Mouse (Mus musculus): ENCODE data around the gene Col16a1. TPM values are rescaled to one million over a fixed set of nuclear protein-coding genes. Genes with fewer than 3 reads are reported as not detected.

Col16a1 gene
- 1 to 10 TPM; 1.6 to 4.1 (median 2.3) TPM for total RNA-seq (2022)

DNA sequence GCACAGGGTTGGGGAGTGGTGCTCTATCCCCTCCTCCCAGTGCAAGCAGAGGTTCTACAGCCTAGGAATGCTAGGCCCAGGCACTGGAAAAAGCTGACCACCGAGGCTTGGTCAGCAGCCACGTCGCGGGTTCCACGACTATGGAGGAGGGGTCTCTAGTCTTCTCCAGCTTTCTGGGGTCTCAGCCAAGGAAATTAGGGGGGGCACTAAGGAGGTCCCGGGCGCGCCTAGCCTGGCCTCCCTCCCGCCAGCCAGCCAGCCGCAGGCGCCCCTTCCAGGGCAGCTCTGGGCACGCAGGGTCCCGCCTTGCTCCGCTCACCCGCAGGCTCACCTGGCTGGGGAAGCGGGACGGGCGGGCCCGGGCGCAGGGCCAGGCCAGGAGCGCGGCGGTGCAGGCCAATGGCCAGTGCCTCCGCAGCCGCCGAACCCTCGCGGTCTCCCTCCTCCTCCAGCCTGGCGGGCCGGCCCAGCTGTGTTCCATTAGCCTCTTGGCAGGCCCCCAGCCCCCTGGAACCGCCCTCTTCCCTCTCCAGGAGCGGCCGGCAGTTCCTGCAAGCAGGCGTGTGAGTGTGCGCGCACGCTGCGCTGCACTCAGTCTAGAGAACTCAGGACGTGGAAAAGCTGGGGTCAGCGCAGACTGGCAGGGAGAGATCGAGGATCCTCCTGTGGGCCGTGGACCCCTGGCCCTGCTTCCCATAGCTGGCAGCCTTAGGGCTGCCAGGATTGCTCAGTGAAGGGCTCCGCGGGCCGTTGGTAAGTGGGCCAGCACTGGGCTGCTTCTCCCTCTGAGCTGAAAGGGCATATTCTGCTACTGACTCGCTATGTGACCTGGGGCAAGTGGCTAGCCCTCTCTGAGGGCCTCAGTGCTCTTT is at the start of gene Col16a1:
Col16a1 (plus strand) TSS at position 510 of the 872 bp plus-strand sequence.
- peak; percentile 87 to 91 for DNase-seq (ENCODE audit: low spot score in 2 of 2)

DNA sequence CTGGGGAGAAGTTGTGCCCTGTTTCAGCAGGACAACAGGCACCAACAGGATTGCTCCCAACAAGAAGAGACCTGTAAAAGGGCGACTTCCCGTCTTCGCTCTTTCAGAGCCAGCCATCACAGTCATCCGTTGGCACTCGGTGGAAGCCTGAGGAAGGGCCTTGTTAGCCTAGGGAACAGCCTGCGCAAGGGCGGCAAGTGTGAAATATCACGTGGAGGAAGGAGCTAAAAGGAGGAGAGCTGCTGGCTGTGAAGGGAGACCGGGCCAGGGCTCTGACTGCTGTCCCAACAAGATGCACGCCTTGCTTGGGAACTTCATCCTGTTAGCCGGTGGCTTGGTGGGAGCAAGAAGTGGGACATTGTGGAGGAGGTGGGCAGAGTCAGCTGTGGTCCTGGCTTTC is 49.5 kb upstream of the Col16a1 start:
- DNase-seq (ENCODE audit: low spot score in 2 of 2) = no peak

DNA sequence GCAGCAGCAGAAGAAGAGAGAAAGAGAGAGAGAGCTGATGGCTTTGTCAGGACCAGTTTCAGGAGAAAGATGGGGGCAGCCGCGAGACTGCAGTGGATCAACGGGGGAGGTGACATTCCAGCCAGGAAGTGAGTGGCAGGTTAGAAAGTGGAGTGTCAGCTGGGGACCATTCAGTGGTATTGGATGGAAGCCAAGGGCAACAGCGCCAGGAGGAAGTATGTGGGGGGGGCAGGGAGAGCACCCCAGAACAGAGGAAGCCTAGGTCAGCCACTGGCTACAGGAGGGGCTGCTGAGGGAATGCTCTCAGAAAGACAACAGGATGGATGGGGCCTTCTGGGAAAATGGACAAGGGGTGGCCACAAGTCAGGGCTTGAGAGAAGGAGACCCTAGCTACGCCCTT is 45.9 kb upstream of the Col16a1 start:
- DNase-seq (ENCODE audit: low spot score in 2 of 2) = no peak

DNA sequence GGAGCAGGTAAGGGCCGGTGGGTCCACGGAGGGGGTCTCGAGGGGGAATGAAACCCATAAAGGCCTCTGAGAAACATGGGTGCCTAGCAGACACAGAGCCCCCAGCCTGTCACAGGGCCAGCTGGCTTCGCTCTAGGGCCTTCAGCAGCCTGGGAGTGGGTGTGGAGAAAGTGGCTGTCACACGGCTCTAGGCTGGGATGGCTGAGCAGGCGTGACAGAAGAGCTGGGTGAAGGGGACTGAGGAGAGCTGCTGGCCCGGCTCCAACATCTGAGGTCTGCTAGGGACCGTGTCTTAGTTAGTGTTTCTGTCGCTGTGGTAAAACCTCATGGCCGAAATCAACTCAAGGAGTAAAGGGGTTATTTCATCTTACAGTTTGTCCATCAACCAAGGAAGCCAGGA is 45.5 kb upstream of the Col16a1 start:
- DNase-seq (ENCODE audit: low spot score in 2 of 2) = no peak

DNA sequence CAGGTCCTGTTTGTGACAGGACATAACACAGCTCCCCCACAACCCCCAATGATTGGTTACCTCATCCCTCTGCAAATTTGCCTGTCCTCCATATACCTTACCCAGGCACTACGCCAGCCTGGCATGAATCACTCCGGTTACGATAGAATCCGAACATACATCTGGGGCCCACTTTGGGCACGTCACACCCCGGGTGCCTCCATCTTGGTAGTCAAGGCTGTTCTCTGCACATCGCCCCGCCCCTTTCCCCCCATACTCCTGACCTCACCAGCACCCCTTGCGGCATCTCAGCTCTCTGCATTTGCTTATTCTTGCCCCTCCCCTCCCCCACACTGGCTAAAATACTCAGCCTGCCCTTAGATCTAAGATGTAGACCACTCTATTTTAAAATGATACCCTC is 42.0 kb upstream of the Col16a1 start:
- DNase-seq (ENCODE audit: low spot score in 2 of 2) = no peak

DNA sequence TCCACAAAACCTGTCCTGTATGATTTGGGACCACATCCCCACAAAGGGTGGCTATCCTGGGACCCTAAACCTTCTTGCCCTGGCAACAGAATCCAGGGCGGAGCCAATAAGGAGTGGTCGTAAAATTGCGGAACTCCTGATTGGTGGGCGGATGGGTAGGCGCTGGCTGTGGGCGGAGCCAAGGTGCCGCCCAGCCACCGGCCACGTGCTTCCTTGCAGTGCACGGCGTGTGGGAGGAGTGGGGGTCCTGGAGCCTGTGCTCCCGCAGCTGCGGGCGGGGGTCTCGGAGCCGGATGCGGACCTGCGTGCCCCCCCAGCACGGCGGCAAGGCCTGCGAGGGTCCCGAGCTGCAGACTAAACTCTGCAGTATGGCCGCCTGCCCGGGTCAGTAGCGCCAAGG is 41.1 kb upstream of the Col16a1 start:
- DNase-seq (ENCODE audit: low spot score in 2 of 2) = no peak

DNA sequence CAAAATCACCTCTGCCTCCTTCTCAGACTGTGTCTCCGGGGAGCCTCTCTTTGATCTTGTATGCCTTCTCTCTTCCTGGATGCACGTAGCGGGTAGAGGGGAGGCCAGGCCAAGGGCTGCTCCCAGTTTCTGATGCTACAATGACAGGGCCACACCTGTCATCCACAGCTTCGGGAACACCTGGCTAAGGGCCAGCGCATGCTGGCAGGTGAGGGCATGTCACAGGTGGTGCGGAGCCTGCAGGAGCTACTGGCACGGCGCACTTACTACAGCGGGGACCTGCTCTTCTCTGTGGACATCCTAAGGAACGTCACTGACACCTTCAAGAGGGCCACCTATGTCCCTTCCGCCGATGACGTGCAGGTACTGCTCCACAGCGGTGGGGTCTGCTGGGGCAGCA is 38.6 kb upstream of the Col16a1 start:
- DNase-seq (ENCODE audit: low spot score in 2 of 2) = no peak

DNA sequence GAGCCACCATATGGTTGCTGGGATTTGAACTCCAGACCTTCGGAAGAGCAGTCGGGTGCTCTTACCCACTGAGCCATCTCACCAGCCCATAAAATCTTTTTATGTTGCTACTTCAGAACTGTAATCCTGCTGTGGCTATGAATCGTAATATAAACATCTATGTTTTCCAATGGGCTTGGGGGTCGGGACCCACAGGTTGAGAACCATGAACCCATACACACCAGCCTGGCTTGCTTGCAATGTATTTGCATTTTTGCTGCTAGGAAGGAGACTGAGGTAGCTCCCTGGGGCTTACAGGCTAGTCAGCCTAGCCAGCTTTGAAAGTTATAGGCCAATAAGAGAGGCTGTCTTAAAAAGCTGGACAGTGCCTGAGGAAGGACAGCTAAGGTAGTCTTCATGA is 36.9 kb upstream of the Col16a1 start:
- DNase-seq (ENCODE audit: low spot score in 2 of 2) = no peak

DNA sequence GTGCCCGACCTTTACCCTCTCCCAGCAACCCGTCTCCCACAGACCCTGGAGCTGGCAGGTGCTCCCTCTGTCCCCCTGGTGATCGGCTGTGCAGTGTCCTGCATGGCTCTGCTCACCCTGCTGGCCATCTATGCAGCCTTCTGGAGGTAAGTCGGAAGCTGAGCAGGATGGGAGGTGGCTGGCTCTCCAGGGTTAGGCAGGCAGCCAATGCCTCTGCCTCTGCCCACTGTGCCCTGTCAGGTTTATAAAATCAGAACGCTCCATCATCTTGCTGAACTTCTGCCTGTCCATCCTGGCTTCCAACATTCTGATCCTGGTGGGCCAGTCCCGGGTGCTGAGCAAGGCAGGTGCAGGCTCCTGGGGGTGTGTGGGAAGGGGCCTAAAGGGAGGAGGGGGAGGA is 35.4 kb upstream of the Col16a1 start:
- DNase-seq (ENCODE audit: low spot score in 2 of 2) = no peak

DNA sequence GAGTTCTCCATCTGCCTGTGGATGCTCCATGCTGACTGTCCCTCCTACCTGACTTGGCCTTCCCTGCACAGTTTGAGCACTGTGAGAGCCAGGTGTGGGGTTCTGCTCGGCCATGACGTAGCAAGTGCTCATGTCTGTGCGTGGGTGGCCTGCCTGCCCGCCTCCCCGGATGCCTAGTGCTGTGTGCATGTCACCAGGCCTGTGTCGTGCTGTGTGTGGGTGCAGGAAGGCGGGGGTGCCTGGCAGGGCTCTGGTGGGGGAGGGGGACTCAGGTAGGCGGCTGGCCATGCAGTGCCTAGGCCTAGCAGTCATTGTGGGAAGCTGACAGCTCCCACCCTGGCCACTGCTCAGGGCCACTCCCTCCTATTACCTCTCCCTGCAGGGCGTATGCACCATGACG is 34.5 kb upstream of the Col16a1 start:
- DNase-seq (ENCODE audit: low spot score in 2 of 2) = no peak

DNA sequence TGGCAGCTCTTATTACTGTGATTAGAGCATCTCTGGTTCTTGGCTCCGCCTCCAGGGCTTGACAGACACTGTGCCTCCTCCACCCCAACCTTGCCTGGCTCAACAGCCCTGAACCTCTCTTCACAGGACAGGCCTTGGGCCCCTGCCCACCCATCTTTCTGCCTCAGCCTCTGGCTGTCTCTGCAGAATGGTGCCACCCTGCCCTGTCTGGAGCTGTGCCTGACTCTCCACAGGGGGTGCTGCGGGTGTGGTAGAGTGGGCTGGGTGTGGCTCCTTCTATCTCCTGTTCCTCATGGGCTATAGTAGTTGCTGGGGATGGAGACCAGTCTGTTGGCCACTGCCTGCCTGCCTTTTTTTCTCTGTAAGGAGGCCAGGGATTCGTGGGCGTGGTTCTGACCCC is 31.6 kb upstream of the Col16a1 start:
- DNase-seq (ENCODE audit: low spot score in 2 of 2) = no peak

DNA sequence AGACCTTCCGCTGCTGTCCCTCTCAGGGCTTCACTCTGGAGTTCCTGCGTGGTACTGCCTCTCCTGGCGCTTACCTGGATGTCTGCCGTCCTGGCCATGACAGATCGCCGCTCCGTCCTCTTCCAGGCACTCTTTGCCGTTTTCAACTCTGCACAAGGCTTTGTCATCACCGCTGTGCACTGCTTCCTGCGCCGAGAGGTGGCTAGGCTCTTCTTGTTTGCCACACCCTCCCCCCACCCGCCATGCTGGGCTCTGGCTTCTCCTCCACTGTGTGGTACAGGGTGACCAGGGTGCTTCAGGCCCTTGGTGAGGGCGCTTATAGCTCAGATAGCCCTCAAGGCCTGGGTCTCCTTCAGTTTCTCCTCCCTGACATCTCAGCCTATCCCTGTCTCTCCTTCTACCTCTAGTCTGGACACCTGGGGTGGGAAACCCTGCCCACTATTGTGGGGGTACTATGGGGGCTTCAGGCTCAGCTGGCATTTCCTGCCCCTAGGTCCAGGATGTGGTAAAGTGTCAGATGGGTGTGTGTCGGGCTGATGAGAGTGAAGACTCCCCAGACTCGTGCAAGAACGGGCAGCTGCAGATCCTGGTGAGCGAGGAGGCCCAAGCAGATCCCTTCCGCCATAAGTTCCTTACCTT is 30.5 kb upstream of the Col16a1 start:
- DNase-seq (ENCODE audit: low spot score in 2 of 2) = no peak

DNA sequence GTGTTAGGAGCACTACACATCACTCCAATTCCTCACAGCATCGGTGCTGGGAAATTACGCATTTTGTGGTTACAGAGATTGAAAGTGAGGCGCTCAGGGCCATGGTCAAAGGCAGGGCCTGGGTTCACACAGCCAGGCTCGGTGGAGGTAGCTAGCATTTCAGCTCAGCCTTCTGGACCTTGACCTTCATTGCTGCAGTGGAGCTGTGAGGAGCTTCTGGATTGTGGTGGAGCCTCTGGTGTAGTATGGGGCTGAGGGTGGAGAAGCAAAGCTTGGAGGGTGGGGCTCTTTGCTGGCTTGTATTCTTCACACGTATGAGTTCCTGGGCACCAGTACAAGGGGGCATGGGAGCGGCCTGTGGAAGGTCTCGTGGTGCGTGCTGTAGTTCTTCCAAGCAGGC is 24.7 kb upstream of the Col16a1 start:
- no peak for DNase-seq (ENCODE audit: low spot score in 2 of 2)

DNA sequence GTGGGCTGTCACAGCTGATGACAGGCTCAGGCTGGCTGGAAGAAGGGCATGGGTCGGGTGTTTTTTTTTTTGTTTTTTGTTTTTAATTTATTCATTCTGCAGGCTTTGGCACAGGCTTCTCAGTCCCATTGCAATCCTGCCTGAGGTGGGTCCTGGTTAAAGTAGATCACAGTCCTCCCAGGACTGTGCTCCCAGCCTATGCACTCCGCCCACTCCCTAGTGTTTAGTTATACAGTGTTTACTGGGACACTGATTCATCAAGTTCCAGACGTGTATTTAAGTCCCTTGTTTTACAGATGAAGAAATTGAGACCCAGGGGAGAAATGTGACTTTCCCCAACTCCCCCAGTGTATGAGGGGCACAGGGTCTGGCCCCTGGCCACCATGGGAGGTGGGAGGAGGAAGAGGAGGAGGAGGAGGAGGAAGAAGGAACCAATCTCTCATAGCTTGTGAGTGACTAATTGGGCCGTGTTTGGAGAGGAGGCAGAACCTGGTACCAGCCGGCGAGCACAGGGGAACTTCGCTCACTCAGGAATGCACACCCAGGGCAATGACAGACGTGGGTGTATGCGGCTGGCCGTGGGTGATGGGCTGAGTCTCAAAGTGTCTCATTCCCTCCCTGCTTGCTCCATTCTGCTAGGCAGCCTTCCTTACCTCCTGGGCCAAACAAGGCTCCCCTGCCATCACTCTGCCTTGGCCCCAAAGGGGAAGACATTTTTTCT is 24.0 kb upstream of the Col16a1 start:
- no peak for DNase-seq (ENCODE audit: low spot score in 2 of 2)

DNA sequence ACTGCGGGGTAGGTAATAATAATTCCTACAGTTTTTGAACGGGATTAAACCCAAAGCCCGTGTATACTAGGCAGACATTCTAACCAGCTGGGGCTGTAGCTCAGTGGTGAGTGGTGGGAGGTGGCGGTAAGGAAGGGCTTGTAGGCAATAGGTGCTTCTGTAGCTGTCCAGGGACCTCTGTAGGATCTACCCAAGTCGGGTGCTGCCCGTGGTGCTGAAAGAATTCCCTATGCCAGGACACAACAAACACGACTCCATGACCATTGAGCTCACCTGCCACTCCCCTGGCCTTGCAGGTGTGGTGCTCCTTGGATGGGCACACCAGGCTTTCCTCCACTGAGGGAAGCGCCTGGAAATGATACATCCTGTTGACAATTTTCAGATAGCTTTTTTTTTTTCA is 22.1 kb upstream of the Col16a1 start:
- DNase-seq (ENCODE audit: low spot score in 2 of 2) = no peak

DNA sequence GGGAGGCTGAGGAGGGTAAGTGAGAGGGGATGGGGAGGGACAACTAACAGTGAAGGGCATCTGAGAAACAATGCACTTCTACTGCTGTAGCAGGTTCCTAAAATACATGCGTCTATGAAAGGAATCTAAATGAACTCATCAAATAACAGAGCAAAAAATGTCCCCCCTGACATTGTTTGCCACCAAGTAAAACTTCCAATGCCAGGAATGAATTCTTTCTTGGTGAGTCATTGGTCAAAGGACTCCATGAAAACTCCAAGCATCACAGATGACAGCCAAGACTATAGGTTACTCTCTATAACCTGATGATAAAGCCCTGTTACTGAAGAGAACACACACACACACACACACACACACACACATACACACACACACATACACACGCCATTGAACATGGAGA is 16.5 kb upstream of the Col16a1 start:
- DNase-seq (ENCODE audit: low spot score in 2 of 2) = no peak

DNA sequence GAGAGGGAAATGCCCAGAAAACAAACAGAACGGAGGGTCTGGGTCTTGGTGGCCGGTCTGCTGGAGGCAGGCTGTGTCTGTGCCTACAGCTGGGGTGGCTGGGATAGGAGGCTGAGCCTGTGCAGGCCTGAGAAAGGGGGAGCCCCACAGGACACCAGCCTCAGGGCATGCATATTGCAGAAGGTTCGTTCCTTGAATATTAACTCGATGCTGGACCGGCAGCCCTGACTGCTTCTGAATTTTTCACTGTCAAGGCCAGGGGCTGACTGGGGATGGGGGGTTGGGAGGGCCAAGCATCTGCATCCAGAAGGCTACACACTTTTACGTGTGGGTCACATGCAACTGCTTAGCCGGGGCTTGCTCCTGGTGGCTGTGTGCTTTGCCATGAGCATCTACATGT is 14.1 kb upstream of the Col16a1 start:
- DNase-seq (ENCODE audit: low spot score in 2 of 2) = no peak

DNA sequence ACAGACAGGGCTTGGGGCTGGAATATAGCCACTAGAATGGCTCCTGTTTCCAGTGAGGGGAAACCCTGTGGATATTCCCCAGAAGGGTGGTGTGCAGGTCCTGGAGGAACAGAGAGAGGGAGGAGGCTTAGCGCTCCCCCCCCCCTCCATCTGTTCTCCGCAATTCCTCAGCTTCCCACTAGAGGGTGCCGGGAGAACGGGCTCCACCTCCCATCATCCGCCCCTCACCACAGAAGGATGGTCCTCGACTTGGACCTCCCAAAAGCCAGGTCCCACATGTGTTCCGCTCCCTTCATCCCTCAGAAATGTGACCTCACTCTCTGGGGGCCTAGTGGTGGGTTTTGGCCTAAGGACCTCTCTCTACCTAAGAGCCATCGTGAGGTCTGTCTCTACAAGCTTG is 11.5 kb upstream of the Col16a1 start:
- no peak for DNase-seq (ENCODE audit: low spot score in 2 of 2)

DNA sequence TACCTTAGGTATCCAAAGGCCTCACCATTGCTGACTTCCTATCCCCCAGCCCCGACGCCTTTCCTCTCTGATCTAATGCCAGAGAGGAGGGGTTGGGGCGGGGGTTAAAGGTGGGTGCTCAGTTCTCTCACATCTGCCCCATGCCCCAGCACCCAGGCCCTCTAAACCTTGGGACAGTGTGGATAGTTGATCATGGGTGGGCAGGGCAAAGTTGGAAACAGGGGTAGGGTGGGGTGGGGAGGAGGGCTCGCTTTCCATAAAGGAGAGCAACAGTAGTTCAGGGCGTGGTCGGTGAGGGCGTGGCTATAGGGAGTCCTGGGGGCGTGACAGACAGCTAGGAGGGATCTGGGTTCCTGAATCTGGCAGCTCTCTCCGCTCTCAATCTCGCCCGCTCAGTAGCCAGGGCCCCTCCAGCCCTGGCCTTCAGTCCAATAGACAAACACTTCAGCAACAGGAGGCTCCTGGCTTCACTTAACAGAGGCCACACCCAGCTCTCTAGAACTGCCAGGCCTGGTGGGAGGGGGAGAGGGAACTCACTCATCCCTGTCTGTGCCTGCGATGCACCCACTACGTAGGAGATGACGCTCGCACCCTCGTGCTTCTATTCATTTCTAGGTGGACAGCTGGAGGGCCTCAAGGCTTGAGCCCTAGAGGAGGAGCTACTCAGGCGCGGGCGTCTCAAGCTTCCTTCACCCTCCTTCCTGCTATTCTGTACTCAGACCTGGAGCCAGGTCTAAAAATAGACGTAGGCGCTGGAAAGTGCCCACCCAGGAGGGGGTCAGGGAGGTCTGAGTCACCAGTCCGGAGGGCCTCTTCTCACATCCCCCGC is 10.9 kb upstream of the Col16a1 start:
- DNase-seq (ENCODE audit: low spot score in 2 of 2) = peak; percentile 44 to 65

DNA sequence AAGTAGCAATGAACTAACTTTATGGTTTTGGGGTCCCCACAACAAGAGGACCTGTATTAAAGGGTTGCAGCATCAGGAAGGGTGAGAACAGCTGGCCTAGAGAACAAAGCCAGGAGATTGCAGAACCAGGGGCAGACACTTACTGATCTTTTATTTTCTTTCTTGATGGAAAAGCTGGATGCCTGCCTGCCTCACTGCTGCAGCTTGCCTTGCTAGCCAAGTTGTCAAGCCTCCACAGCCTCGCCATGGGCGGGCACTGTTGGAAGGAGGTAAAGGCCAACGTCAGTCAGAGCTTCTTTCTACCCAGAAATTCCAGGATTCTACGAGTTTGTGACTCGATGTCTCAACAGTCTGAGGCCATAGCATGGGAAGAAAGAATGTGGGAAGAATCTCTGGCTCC is 8.3 kb upstream of the Col16a1 start:
- no peak for DNase-seq (ENCODE audit: low spot score in 2 of 2)

DNA sequence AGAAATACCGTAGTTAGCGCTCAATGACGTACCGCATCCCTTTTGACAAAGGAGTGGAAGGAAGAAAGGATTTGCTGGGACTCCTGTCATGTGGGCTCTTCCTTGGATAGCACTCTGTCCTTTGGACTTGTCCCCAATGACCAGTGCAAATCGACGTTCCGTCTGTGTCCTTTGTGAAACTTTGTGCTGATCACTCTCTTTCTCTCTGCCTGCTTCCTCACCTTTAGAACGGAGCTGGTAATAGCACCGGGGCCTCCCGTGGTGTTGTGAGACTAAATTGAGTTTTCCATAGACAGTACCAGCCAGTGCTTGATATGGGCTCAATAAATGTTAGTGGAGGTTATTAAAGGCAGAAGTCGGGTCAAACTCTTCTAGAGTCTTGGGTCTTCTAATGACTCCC is 6.6 kb upstream of the Col16a1 start:
- no peak for DNase-seq (ENCODE audit: low spot score in 2 of 2)

DNA sequence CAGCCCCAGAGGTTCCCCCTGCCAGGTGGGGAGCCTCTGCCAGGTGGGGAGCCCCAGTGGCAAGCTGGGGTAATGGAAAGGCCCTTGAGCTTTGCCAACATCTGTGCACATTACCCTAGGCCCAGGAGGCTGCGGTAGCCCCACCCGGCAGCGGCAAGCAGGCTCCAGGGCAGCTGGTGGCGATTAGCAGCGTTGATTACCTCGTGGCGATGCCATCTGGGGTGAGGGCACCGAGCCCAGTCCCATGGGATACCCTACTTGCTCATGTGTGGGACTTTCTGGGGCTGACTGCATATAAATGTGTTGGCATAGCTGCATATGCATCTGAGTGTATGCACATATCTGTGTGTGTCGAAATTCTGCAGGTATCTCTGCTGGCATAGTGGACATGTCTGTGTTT is 3.4 kb upstream of the Col16a1 start:
- DNase-seq (ENCODE audit: low spot score in 2 of 2) = no peak
